Mouse (Mus musculus) forebrain, embryonic 14.5 days (tissue): ENCODE results near the gene Tubb2a. TPM values are rescaled to one million over a fixed set of nuclear protein-coding genes. Genes with fewer than 3 reads are reported as not detected.
"Not testable (repeated sequence)": the region's sequence is repeated elsewhere in the genome, so short reads cannot be mapped to it uniquely, and the experiment has no call there.

Source experiments
- ATAC-seq: fragments of 200-750 bp; cut with Nextera tagmentation; 2 replicates; pipeline ENCODE4 v1.8.0; 2017; ENCODE audit warnings: mild to moderate bottlenecking, moderate library complexity
- DNase-seq: peaks from one replicate; pipeline ENCODE4 v3.0.0-alpha.2; 2015; ENCODE audit warnings: low spot score
- H3K27ac ChIP-seq: fragments of 300-500 bp; sonication (generic); 2 replicates; pipeline ENCODE4 v1.5.1; 2014; ENCODE audit warnings: low read depth, mild to moderate bottlenecking, control low read depth, low read length, moderate library complexity
- H3K27me3 ChIP-seq: fragments of 300-500 bp; sonication (generic); replicated peaks from 2 replicates; pipeline ENCODE4 v1.6.1; 2014; ENCODE audit warnings: low read length, control low read depth, mixed read lengths; ENCODE audit not compliant: control insufficient read depth, insufficient read depth
- H3K36me3 ChIP-seq: fragments of 300-500 bp; sonication (generic); 2 replicates; pipeline ENCODE4 v1.6.1; 2014; ENCODE audit warnings: low read length, control low read depth; ENCODE audit not compliant: control insufficient read depth, insufficient read depth
- H3K4me1 ChIP-seq: fragments of 300-500 bp; sonication (generic); 2 replicates; pipeline ENCODE4 v1.6.1; 2014; ENCODE audit warnings: antibody characterized with exemption, low read length, control low read depth; ENCODE audit not compliant: control insufficient read depth, insufficient read depth
- H3K4me2 ChIP-seq: fragments of 300-500 bp; sonication (generic); 2 replicates; pipeline ENCODE4 v1.6.1; 2014; ENCODE audit warnings: mild to moderate bottlenecking, control low read depth, low read length
- H3K4me3 ChIP-seq: fragments of 300-500 bp; sonication (generic); 2 replicates; pipeline ENCODE4 v1.5.1; 2014; ENCODE audit warnings: low read depth, low read length, control low read depth
- H3K9ac ChIP-seq: fragments of 300-500 bp; sonication (generic); 2 replicates; pipeline ENCODE4 v1.6.1; 2014; ENCODE audit warnings: mild to moderate bottlenecking, low read length, control low read depth, moderate library complexity
- H3K9me3 ChIP-seq: fragments of 300-500 bp; sonication (generic); replicated peaks from 2 replicates; pipeline ENCODE4 v1.6.1; 2016; ENCODE audit warnings: low read length, control low read depth, mixed read lengths; ENCODE audit not compliant: control insufficient read depth
- WGBS: fragments of 180-500 bp; shearing (Covaris S2); extraction: QIAGEN DNeasy Blood & Tissue Kit; methylation state at CpG from one replicate; pipeline ENCODE4 v1.1.7; 2014; 5-methylcytosine and 5-hydroxymethylcytosine counted together
- polyA plus RNA-seq: library from polyadenylated mRNA; unstranded; fragments of >200 nt; fragmentation: Nextera tagmentation; extraction: Ambion mirVana; gene quantifications from 2 replicates; pipeline ENCODE4 v1.2.1, GENCODE M21; 2014

The Tubb2a gene
- polyA plus RNA-seq, 1 experiment from 2014 or later = 1,376 TPM

GRCm38 (mm10) chr13:34084026-34084750, 6.4 kb upstream of the Tubb2a start:
- no peak for DNase-seq
- no peak for ATAC-seq
- Histone ChIP-seq H3K27me3 (no peaks in the 10 kb centered on the region), H3K36me3 (no peaks in the 10 kb centered on the region), H3K27ac (no peak overlapping the region), H3K4me1 (peaks cover 18% of the 10 kb centered on the region), H3K9me3 (no peaks in the 10 kb centered on the region), H3K4me2 (no peak overlapping the region), H3K4me3 (no peak overlapping the region), H3K9ac (no peak overlapping the region)
- WGBS = 74% methylated on average over 9 of the region's 9 CpGs

- WGBS = 57% methylated on average over 4 of the region's 4 CpGs
- no peaks in the 10 kb centered on the region for H3K36me3 ChIP-seq
Measured at GRCm38 (mm10) chr13:34081926-34082325, 4.1 kb upstream of the Tubb2a start.

GRCm38 (mm10) chr13:34079801-34080200, 2.0 kb upstream of the Tubb2a start:
- no peak overlapping the region for H3K4me2 ChIP-seq
- WGBS = 94% methylated on average over 3 of the region's 3 CpGs
- H3K4me3 ChIP-seq = no peak overlapping the region
- no peak for ATAC-seq
- H3K36me3 ChIP-seq = peaks cover 9% of the 10 kb centered on the region; the same call in 1 of the 2 replicates
- H3K4me1 ChIP-seq = peaks cover 13% of the 10 kb centered on the region; the same call in 1 of the 2 replicates
- no peaks in the 10 kb centered on the region for H3K9me3 ChIP-seq
- no peak overlapping the region for H3K9ac ChIP-seq
- DNase-seq = no peak
- H3K27me3 ChIP-seq = no peaks in the 10 kb centered on the region
- no peak overlapping the region for H3K27ac ChIP-seq

More at GRCm38 (mm10) chr13:34081926-34082325, 4.1 kb upstream of the Tubb2a start:
- H3K27me3 ChIP-seq = no peaks in the 10 kb centered on the region
- no peak overlapping the region for H3K9ac ChIP-seq
- H3K4me3 ChIP-seq = no peak overlapping the region
- DNase-seq (peak; percentile 33), ATAC-seq (no peak)
- H3K4me2 ChIP-seq = no peak overlapping the region
- no peaks in the 10 kb centered on the region for H3K9me3 ChIP-seq
- no peak overlapping the region for H3K27ac ChIP-seq
- peaks cover 10% of the 10 kb centered on the region; the same call in 1 of the 2 replicates for H3K4me1 ChIP-seq

GRCm38 (mm10) chr13:34078500-34079280, 883 bp upstream of the Tubb2a start:
- H3K4me2 ChIP-seq = peak overlapping the region; percentile 77
- peaks cover 14% of the 10 kb centered on the region for H3K36me3 ChIP-seq
- H3K27me3 ChIP-seq = no peaks in the 10 kb centered on the region
- H3K4me1 ChIP-seq = peaks cover 13% of the 10 kb centered on the region; the same call in 1 of the 2 replicates
- 43% methylated on average over 16 of the region's 16 CpGs for WGBS
- peak overlapping the region; percentile 92; the same call in 1 of the 2 replicates for H3K9ac ChIP-seq
- peak overlapping the region; percentile 21; the same call in 1 of the 2 replicates for H3K27ac ChIP-seq
- H3K9me3 ChIP-seq = no peaks in the 10 kb centered on the region
- ATAC-seq (no peak), DNase-seq (no peak)
- peak overlapping the region; percentile 85 for H3K4me3 ChIP-seq

- H3K4me2 ChIP-seq = peak overlapping the region; percentile 77
- 60% methylated on average over 20 of the region's 20 CpGs for WGBS
- H3K9ac ChIP-seq = peak overlapping the region; percentile 92
- H3K27me3 ChIP-seq = no peaks in the 10 kb centered on the region
- H3K9me3 ChIP-seq = no peaks in the 10 kb centered on the region
- DNase-seq (peak; percentile 64), ATAC-seq (peak; percentile 47)
- H3K36me3 ChIP-seq = peaks cover 18% of the 10 kb centered on the region
- peak overlapping the region; percentile 85 for H3K4me3 ChIP-seq
- H3K4me1 ChIP-seq = peaks cover 11% of the 10 kb centered on the region; the same call in 1 of the 2 replicates
- H3K27ac ChIP-seq = peak overlapping the region; percentile 87
Measured at GRCm38 (mm10) chr13:34076561-34077491, 981 bp downstream of the Tubb2a start.

- H3K4me3 ChIP-seq = peak overlapping the region; percentile 85
- not testable (repeated sequence) for DNase-seq, H3K27ac ChIP-seq, H3K27me3 ChIP-seq, ATAC-seq, H3K9me3 ChIP-seq
- peak overlapping the region; percentile 77 for H3K4me2 ChIP-seq
- peaks cover 10% of the 10 kb centered on the region; the same call in 1 of the 2 replicates for H3K4me1 ChIP-seq
- H3K9ac ChIP-seq = peak overlapping the region; percentile 17; the same call in 1 of the 2 replicates
- 83% methylated on average over 6 of the region's 6 CpGs for WGBS
- H3K36me3 ChIP-seq = peaks cover 18% of the 10 kb centered on the region
Measured at GRCm38 (mm10) chr13:34075893-34076292, 1.9 kb downstream of the Tubb2a start.

GRCm38 (mm10) chr13:34074441-34074840, 3.4 kb downstream of the Tubb2a start:
- H3K9ac ChIP-seq, ATAC-seq, H3K4me2 ChIP-seq, H3K4me3 ChIP-seq, H3K27me3 ChIP-seq, H3K9me3 ChIP-seq, H3K27ac ChIP-seq, DNase-seq: not testable (repeated sequence)
- Histone ChIP-seq H3K4me1 (peaks cover 10% of the 10 kb centered on the region; the same call in 1 of the 2 replicates), H3K36me3 (peaks cover 18% of the 10 kb centered on the region)
- WGBS = 94% methylated on average over 9 of the region's 17 CpGs

GRCm38 (mm10) chr13:34072847-34073246, 5.0 kb downstream of the Tubb2a start:
- Histone ChIP-seq H3K9ac (no peak overlapping the region), H3K27ac (no peak overlapping the region), H3K4me2 (no peak overlapping the region), H3K4me1 (peaks cover 5% of the 10 kb centered on the region; the same call in 1 of the 2 replicates), H3K9me3 (no peaks in the 10 kb centered on the region), H3K4me3 (no peak overlapping the region), H3K27me3 (no peaks in the 10 kb centered on the region), H3K36me3 (peaks cover 21% of the 10 kb centered on the region)
- ATAC-seq (no peak), DNase-seq (no peak)
- 72% methylated on average over 3 of the region's 3 CpGs for WGBS
